Mouse (Mus musculus) myocyte (in vitro differentiated cells): Measurements from ENCODE around the gene Mgme1.

Experiments
- CEBPB ChIP-seq: IDR thresholded peaks from 2 replicates; pipeline ENCODE4 v1.6.1; 2011; ENCODE audit warnings: mild to moderate bottlenecking, moderate library complexity; ENCODE audit not compliant: poor library complexity, insufficient read depth, severe bottlenecking
- POLR2A ChIP-seq: IDR thresholded peaks from one replicate; pipeline ENCODE4 v1.6.1; 2011; ENCODE audit warnings: low read depth, mild to moderate bottlenecking, control low read depth, moderate library complexity; ENCODE audit not compliant: insufficient read length
- POLR2AphosphoS2 ChIP-seq: IDR thresholded peaks from one replicate; pipeline ENCODE4 v1.6.1; 2011; ENCODE audit warnings: low read depth, control low read depth; ENCODE audit not compliant: insufficient read length
- REST ChIP-seq: IDR thresholded peaks from one replicate; pipeline ENCODE4 v1.6.1; 2011; ENCODE audit warnings: mild to moderate bottlenecking, control low read depth, moderate library complexity; ENCODE audit not compliant: insufficient read depth, insufficient read length
- SRF ChIP-seq: IDR thresholded peaks from one replicate; pipeline ENCODE4 v1.6.1; 2011; ENCODE audit warnings: low read depth; ENCODE audit not compliant: control insufficient read depth, insufficient read length
- TCF12 ChIP-seq: IDR thresholded peaks from one replicate; pipeline ENCODE4 v1.6.1; 2011; ENCODE audit warnings: mild to moderate bottlenecking, control low read depth; ENCODE audit not compliant: poor library complexity, insufficient read depth, severe bottlenecking
- TCF3 ChIP-seq: IDR thresholded peaks from one replicate; pipeline ENCODE4 v1.6.1; 2011; ENCODE audit warnings: low read depth, control low read depth; ENCODE audit not compliant: insufficient read length
- USF1 ChIP-seq: IDR thresholded peaks from one replicate; pipeline ENCODE4 v1.6.1; 2011; ENCODE audit warnings: low read depth, mild to moderate bottlenecking, control low read depth, moderate library complexity

DNA sequence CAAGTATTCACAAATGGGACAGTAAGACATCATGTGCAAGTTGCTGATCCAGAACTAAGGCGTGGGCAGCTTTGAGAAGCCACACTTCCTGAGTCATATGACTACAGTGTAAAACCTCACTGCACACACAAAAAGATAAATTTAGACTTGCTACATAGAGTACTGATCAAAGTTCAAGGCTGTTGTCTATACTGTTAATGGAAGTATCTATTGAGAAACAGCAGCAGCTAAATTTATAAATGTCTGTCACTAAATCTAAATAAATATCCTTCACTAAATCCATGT is 2.8 kb upstream of the Mgme1 start:
- TF ChIP-seq USF1 (peak; percentile 50), POLR2A (no peak), SRF (no peak), TCF12 (no peak), REST (no peak), POLR2AphosphoS2 (no peak), CEBPB (no peak), TCF3 (no peak)
